Mouse (Mus musculus): Measurements from ENCODE around the gene Pik3r5. TPM values are rescaled to one million over a fixed set of nuclear protein-coding genes. Genes with fewer than 3 reads are reported as not detected.

The Pik3r5 gene
- total RNA-seq, 2 experiments from 2014 or later, result 2.4 to 2.8 TPM

- no peak for DNase-seq (ENCODE audit: low spot score in 2 of 2)
Observed at GRCm38 (mm10) chr11:68483213-68483612, 51.3 kb downstream of the Pik3r5 start.

GRCm38 (mm10) chr11:68484431-68484830 is 52.5 kb downstream of the Pik3r5 start:
- DNase-seq (ENCODE audit: low spot score in 2 of 2), result no peak

GRCm38 (mm10) chr11:68485206-68485942 is 53.5 kb downstream of the Pik3r5 start:
- DNase-seq (ENCODE audit: low spot score in 2 of 2), result peak in 1 of 2 experiments; percentile 68

GRCm38 (mm10) chr11:68486093-68486492 is 54.2 kb downstream of the Pik3r5 start:
- no peak for DNase-seq (ENCODE audit: low spot score in 2 of 2)

- no peak for DNase-seq (ENCODE audit: low spot score in 2 of 2)
Observed at GRCm38 (mm10) chr11:68487720-68488119, 55.8 kb downstream of the Pik3r5 start.

GRCm38 (mm10) chr11:68488256-68488824 is 56.4 kb downstream of the Pik3r5 start:
- DNase-seq (ENCODE audit: low spot score in 2 of 2), result no peak

GRCm38 (mm10) chr11:68489236-68489635 is 57.3 kb downstream of the Pik3r5 start:
- DNase-seq (ENCODE audit: low spot score in 2 of 2), result no peak

- no peak for DNase-seq (ENCODE audit: low spot score in 2 of 2)
Observed at GRCm38 (mm10) chr11:68492592-68492991, 60.7 kb downstream of the Pik3r5 start.

- no peak for DNase-seq (ENCODE audit: low spot score in 2 of 2)
Observed at GRCm38 (mm10) chr11:68493760-68494159, 61.8 kb downstream of the Pik3r5 start.

GRCm38 (mm10) chr11:68497081-68497480 is 65.2 kb downstream of the Pik3r5 start:
- DNase-seq (ENCODE audit: low spot score in 2 of 2), result no peak

- no peak for DNase-seq (ENCODE audit: low spot score in 2 of 2)
Observed at GRCm38 (mm10) chr11:68498517-68498916, 66.6 kb downstream of the Pik3r5 start.

- no peak for DNase-seq (ENCODE audit: low spot score in 2 of 2)
Observed at GRCm38 (mm10) chr11:68498999-68499699, 67.2 kb downstream of the Pik3r5 start.

- no peak for DNase-seq (ENCODE audit: low spot score in 2 of 2)
Observed at GRCm38 (mm10) chr11:68500949-68501350, 69.0 kb downstream of the Pik3r5 start.

GRCm38 (mm10) chr11:68502408-68502807 is 70.5 kb downstream of the Pik3r5 start:
- DNase-seq (ENCODE audit: low spot score in 2 of 2), result no peak

GRCm38 (mm10) chr11:68502902-68503629 is 71.1 kb downstream of the Pik3r5 start, which contains the start of gene Pik3r6:
Gene Pik3r6, plus strand, starts transcription at chr11:68503019.
- DNase-seq (ENCODE audit: low spot score in 2 of 2), result no peak

- DNase-seq (ENCODE audit: low spot score in 2 of 2), result no peak
Observed at GRCm38 (mm10) chr11:68504913-68505312, 73.0 kb downstream of the Pik3r5 start.

GRCm38 (mm10) chr11:68507246-68507645 is 75.3 kb downstream of the Pik3r5 start:
- DNase-seq (ENCODE audit: low spot score in 2 of 2), result no peak

GRCm38 (mm10) chr11:68508619-68509018 is 76.7 kb downstream of the Pik3r5 start:
- DNase-seq (ENCODE audit: low spot score in 2 of 2), result no peak

- no peak for DNase-seq (ENCODE audit: low spot score in 2 of 2)
Observed at GRCm38 (mm10) chr11:68509194-68509593, 77.3 kb downstream of the Pik3r5 start.

GRCm38 (mm10) chr11:68513969-68514368 is 82.0 kb downstream of the Pik3r5 start:
- DNase-seq (ENCODE audit: low spot score in 2 of 2), result no peak

GRCm38 (mm10) chr11:68519362-68519761 is 87.4 kb downstream of the Pik3r5 start:
- no peak for DNase-seq (ENCODE audit: low spot score in 2 of 2)

All from layer of hippocampus, adult 18-20 months (tissue).